Mouse (Mus musculus): Measurements from ENCODE around the gene Xiap.
"Not testable (repeated sequence)": the region's sequence is repeated elsewhere in the genome, so short reads cannot be mapped to it uniquely, and the experiment has no call there.

The Xiap gene

GRCm38 (mm10) chrX:42059282-42060068, at the start of gene Xiap:
TSS of gene Xiap (plus strand) at chrX:42059679.
- no peak for DNase-seq (ENCODE audit: low spot score)

- no peak for DNase-seq (ENCODE audit: low spot score)
These were observed 46.7 kb upstream of the Xiap start for GRCm38 (mm10) chrX:42012677-42013208.

GRCm38 (mm10) chrX:42013776-42014175, 45.7 kb upstream of the Xiap start:
- DNase-seq (ENCODE audit: low spot score), result no peak

GRCm38 (mm10) chrX:42014502-42014901, 45.0 kb upstream of the Xiap start:
- DNase-seq (ENCODE audit: low spot score), result no peak

GRCm38 (mm10) chrX:42018030-42018429, 41.4 kb upstream of the Xiap start:
- DNase-seq (ENCODE audit: low spot score), result no peak

GRCm38 (mm10) chrX:42019441-42019840, 40.0 kb upstream of the Xiap start:
- no peak for DNase-seq (ENCODE audit: low spot score)

GRCm38 (mm10) chrX:42025802-42026440, 33.6 kb upstream of the Xiap start:
- not testable (repeated sequence) for DNase-seq (ENCODE audit: low spot score)

- DNase-seq (ENCODE audit: low spot score), result not testable (repeated sequence)
These were observed 32.5 kb upstream of the Xiap start for GRCm38 (mm10) chrX:42026981-42027380.

GRCm38 (mm10) chrX:42033111-42033693, 26.3 kb upstream of the Xiap start:
- peak; percentile 18 for DNase-seq (ENCODE audit: low spot score)

- DNase-seq (ENCODE audit: low spot score), result no peak
These were observed 25.6 kb upstream of the Xiap start for GRCm38 (mm10) chrX:42033911-42034310.

- DNase-seq (ENCODE audit: low spot score), result no peak
These were observed 20.0 kb upstream of the Xiap start for GRCm38 (mm10) chrX:42039481-42039880.

GRCm38 (mm10) chrX:42044935-42045334, 14.5 kb upstream of the Xiap start:
- no peak for DNase-seq (ENCODE audit: low spot score)

- no peak for DNase-seq (ENCODE audit: low spot score)
These were observed 8.5 kb upstream of the Xiap start for GRCm38 (mm10) chrX:42050652-42051643.

- DNase-seq (ENCODE audit: low spot score), result no peak
These were observed 2.5 kb upstream of the Xiap start for GRCm38 (mm10) chrX:42057012-42057411.

- DNase-seq (ENCODE audit: low spot score), result no peak
These were observed 1.6 kb upstream of the Xiap start for GRCm38 (mm10) chrX:42057873-42058272.

GRCm38 (mm10) chrX:42063621-42064020, 4.1 kb downstream of the Xiap start:
- DNase-seq (ENCODE audit: low spot score), result no peak

GRCm38 (mm10) chrX:42065086-42065485, 5.6 kb downstream of the Xiap start:
- no peak for DNase-seq (ENCODE audit: low spot score)

- DNase-seq (ENCODE audit: low spot score), result no peak
These were observed 7.3 kb downstream of the Xiap start for GRCm38 (mm10) chrX:42066771-42067170.

- peak; percentile 46 for DNase-seq (ENCODE audit: low spot score)
These were observed 8.3 kb downstream of the Xiap start for GRCm38 (mm10) chrX:42067791-42068200.

- DNase-seq (ENCODE audit: low spot score), result peak; percentile 42
These were observed 8.9 kb downstream of the Xiap start for GRCm38 (mm10) chrX:42068201-42068874.

GRCm38 (mm10) chrX:42068875-42069257, 9.4 kb downstream of the Xiap start:
- DNase-seq (ENCODE audit: low spot score), result no peak

All from left cerebral cortex, adult 11 months (tissue).